Mouse (Mus musculus) heart, adult 2 months (tissue): ENCODE data around the gene Oas1c. TPM values are rescaled to one million over a fixed set of nuclear protein-coding genes. Genes with fewer than 3 reads are reported as not detected.

Experiments used
- DNase-seq, 2 experiments: peaks; one replicate each; pipeline ENCODE4 v3.0.0; 2021
- H3K27ac ChIP-seq: fragments of 200-600 bp; 2 replicates; pipeline ENCODE4 v1.8.1; 2022
- H3K27me3 ChIP-seq: fragments of 200-500 bp; 2 replicates; pipeline ENCODE4 v1.6.1; 2012; ENCODE audit warnings: mild to moderate bottlenecking, low read length, inconsistent platforms, mixed read lengths; ENCODE audit not compliant: control insufficient read depth, insufficient read depth
- H3K36me3 ChIP-seq: fragments of 200-500 bp; 2 replicates; pipeline ENCODE4 v1.6.1; 2012; ENCODE audit warnings: low read length, inconsistent platforms; ENCODE audit not compliant: control insufficient read depth, insufficient read depth
- H3K4me1 ChIP-seq: fragments of 200-500 bp; 2 replicates; pipeline ENCODE4 v1.6.1; 2011; ENCODE audit warnings: low read length; ENCODE audit not compliant: control insufficient read depth, insufficient read depth
- H3K4me3 ChIP-seq: fragments of 200-600 bp; 2 replicates; pipeline ENCODE4 v1.8.1; 2022
- H3K79me2 ChIP-seq: fragments of 200-500 bp; replicated peaks from 2 replicates; pipeline ENCODE4 v1.6.1; 2012; ENCODE audit warnings: mild to moderate bottlenecking, inconsistent platforms, low read length, moderate library complexity, mixed read lengths; ENCODE audit not compliant: control insufficient read depth, insufficient read depth
- H3K9ac ChIP-seq: fragments of 200-500 bp; 2 replicates; pipeline ENCODE4 v1.6.1; 2012; ENCODE audit warnings: low read depth, mild to moderate bottlenecking, control low read depth, inconsistent platforms, low read length, mixed read lengths
- CTCF ChIP-seq: fragments of 200-600 bp; IDR thresholded peaks from 2 replicates; pipeline ENCODE4 v1.8.1; 2022; ENCODE audit warnings: antibody characterized with exemption, mild to moderate bottlenecking, moderate library complexity
- EP300 ChIP-seq: fragments of 200-500 bp; IDR thresholded peaks from 2 replicates; pipeline ENCODE4 v1.6.1; 2011; ENCODE audit warnings: low read depth, low read length, control low read depth; ENCODE audit not compliant: insufficient read depth
- POLR2A ChIP-seq: fragments of 200-500 bp; IDR thresholded peaks from 2 replicates; pipeline ENCODE4 v1.6.1; 2011; ENCODE audit warnings: mild to moderate bottlenecking, low read depth, low read length, control low read depth; ENCODE audit not compliant: insufficient read depth
- WGBS: fragments of 180-500 bp; shearing (Covaris S2); methylation state at CpG from one replicate; pipeline ENCODE4 v1.1.7; 2018; 5-methylcytosine and 5-hydroxymethylcytosine counted together
- intact Hi-C: fragments of 180-260 bp; cut with DNase I; formaldehyde crosslinking; loops from one replicate; pipeline ENCODE4 v1.15.1; 2025
- polyA plus RNA-seq: library from polyadenylated mRNA; depleted of rRNA; stranded (reverse); fragments of >200 nt; gene quantifications from 2 replicates; pipeline ENCODE4 v1.2.3, GENCODE M21; 2012
- total RNA-seq, 2 experiments: library from RNA; stranded (reverse); gene quantifications; 2 replicates each; pipeline ENCODE4 v1.2.3; 2021

Oas1c gene
- total and polyA plus RNA-seq, 3 experiments: 0.26 to 1.3 (median 0.36) TPM

DNA sequence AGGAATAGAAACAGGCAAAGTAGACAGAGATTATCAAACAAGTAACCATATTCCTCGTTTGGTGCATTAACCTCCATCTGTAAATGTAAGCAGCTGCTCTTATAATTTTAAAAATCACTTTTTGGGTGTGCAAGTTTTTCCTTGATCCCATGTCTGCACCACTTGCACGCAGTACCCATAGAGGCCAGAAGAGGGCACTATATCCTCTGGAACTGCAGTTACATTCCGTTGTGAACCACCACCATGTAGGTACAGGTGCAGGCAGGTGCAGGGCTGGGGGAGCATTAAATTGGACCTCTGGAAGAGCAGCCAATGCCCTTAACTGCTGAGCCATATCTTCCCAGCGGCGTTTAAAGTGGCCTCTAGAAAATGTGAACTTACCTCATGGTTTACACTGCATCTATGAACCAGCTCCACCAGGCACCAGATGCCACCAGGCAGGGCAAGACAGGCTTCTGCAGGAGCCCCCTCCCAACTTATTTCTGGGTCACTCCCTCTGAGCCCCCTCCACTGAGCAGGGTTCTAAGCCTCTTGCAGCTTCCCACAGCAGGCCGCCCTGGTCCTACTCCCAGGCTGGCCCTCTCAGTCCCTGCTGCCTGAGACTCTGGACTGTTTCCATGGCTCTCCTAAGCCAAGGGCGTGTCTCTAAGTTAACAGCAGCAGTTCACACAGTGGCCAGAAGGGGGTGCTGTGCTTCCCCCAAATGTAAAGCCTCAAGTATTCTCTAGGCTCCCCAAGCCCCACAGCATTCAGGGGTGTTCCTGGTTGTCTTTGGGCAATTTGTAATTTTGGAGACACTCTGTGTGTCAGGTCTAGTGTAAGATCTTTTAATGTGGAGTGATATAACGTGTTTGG is 24.6 kb upstream of the Oas1c start:
- peak; percentile 17 to 40 for DNase-seq
- intact Hi-C loops: no loop called here
- 8% methylated on average over 8 of the region's 8 CpGs for WGBS
- TF ChIP-seq POLR2A (no peak), CTCF (peak; percentile 78), EP300 (no peak)
- no peaks in the 10 kb centered on the region for H3K79me2 ChIP-seq
- no peaks in the 10 kb centered on the region for H3K4me1 ChIP-seq
- no peaks in the 10 kb centered on the region for H3K27me3 ChIP-seq
- no peak overlapping the region for H3K4me3 ChIP-seq
- H3K27ac ChIP-seq: no peak overlapping the region
- H3K9ac ChIP-seq: no peak overlapping the region
- no peaks in the 10 kb centered on the region for H3K36me3 ChIP-seq

- intact Hi-C loops: no loop called here
These were observed 21.3 kb upstream of the Oas1c start for GRCm38 (mm10) chr5:120833335-120834280.

DNA sequence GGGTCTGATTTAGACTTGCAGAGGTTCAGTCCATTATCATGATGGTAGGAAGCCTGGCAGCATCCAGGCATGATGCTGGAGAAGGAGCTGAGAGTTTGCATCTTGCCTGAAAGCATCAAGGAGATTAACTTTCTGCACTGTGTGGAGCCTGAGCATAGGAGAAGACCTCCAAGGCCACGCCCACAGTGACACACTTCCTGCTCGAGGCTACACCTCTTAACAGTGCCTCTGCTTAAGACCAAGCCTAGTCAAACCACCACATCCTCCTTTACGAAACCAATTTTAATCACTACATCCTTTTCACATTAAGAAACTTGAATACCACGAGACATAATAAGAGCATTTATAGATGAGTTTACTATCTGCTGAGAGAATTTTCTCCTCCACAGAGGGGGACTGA is 18.7 kb upstream of the Oas1c start:
- no peaks in the 10 kb centered on the region for H3K36me3 ChIP-seq
- H3K4me1 ChIP-seq: no peaks in the 10 kb centered on the region
- no peak overlapping the region for H3K27ac ChIP-seq
- no peaks in the 10 kb centered on the region for H3K27me3 ChIP-seq
- TF ChIP-seq POLR2A (no peak), CTCF (no peak), EP300 (no peak)
- H3K4me3 ChIP-seq: no peak overlapping the region
- no peaks in the 10 kb centered on the region for H3K79me2 ChIP-seq
- WGBS: 66% methylated on average over 4 of the region's 4 CpGs
- no peak overlapping the region for H3K9ac ChIP-seq
- no peak for DNase-seq
- intact Hi-C loops: no loop called here

More at GRCm38 (mm10) chr5:120833335-120834280, 21.3 kb upstream of the Oas1c start:
- Histone ChIP-seq H3K36me3 (no peaks in the 10 kb centered on the region), H3K27ac (no peak overlapping the region), H3K9ac (no peak overlapping the region), H3K27me3 (no peaks in the 10 kb centered on the region), H3K4me3 (no peak overlapping the region), H3K4me1 (no peaks in the 10 kb centered on the region), H3K79me2 (no peaks in the 10 kb centered on the region)
- DNase-seq: no peak
- WGBS: 18% methylated on average over 17 of the region's 17 CpGs
- TF ChIP-seq POLR2A: no peak
- TF ChIP-seq EP300: no peak
- TF ChIP-seq CTCF: no peak

DNA sequence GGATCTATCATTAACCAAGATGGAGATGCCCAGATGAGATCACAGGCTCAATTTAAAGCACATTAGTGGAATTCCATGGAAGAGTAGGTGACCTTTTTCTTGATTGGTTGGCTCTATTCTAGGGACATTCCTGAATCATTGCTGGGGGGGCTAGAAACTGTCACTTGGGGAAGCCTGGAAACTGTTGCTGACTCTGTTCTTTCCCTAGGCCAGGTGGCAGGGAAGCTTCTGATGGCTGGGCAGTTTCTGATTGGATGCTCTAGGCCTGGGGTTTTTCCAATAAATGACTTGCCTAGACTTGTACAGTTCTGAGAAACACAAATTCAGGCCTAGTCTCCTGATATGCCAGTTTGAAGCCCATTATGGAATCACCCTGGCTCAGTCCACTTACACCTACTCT is 6.7 kb upstream of the Oas1c start:
- TF ChIP-seq EP300 (no peak), POLR2A (no peak), CTCF (no peak)
- Histone ChIP-seq H3K4me3 (no peak overlapping the region), H3K27ac (no peak overlapping the region), H3K27me3 (no peaks in the 10 kb centered on the region), H3K4me1 (no peaks in the 10 kb centered on the region), H3K9ac (no peak overlapping the region), H3K79me2 (no peaks in the 10 kb centered on the region), H3K36me3 (no peaks in the 10 kb centered on the region)
- intact Hi-C loops: no loop called here
- no peak for DNase-seq

GRCm38 (mm10) chr5:120815949-120816348 is 3.6 kb upstream of the Oas1c start:
- Histone ChIP-seq H3K79me2 (no peaks in the 10 kb centered on the region), H3K27ac (no peak overlapping the region), H3K9ac (no peak overlapping the region), H3K4me3 (no peak overlapping the region), H3K4me1 (peaks cover 2% of the 10 kb centered on the region; the same call in 1 of the 2 replicates), H3K36me3 (no peaks in the 10 kb centered on the region), H3K27me3 (no peaks in the 10 kb centered on the region)
- TF ChIP-seq CTCF (peak; percentile 72), EP300 (no peak)
- 60% methylated on average over 3 of the region's 3 CpGs for WGBS
- intact Hi-C loops: loop anchor here (2.0 kb wide), 1 partner anchor 117 kb away; no protein-coding TSS in a partner anchor
- DNase-seq: peak in 1 of 2 experiments; percentile 45
